Mouse (Mus musculus): ENCODE data around the gene Arl6ip5.
A peak's percentile ranks its signal among the peaks of the same experiment; 100 is the strongest.

The Arl6ip5 gene

GRCm38 (mm10) chr6:97273058-97273710 is 62.7 kb downstream of the Arl6ip5 start:
- DNase-seq (ENCODE audit: low spot score), result no peak

- DNase-seq (ENCODE audit: low spot score), result no peak
Measured at GRCm38 (mm10) chr6:97273777-97274176, 63.3 kb downstream of the Arl6ip5 start.

DNA sequence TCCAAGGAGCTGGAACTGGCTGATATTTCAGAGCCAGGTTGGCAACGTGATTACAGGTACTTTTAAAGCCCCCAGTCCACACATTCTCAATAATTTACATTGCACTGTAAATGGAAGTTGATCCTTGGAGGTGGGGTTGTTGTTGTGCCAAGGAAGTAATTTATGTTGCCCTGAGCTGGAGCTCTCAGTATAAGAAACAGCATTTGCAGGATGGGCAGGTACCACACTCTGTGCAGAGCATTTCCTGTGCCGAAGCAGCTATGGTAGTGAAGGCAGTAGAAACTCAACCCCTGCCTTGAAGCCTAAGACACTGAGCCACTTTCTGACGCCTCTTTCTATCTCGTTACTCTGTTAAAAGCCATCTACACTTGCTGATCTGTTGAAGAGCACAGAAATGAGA is 65.3 kb downstream of the Arl6ip5 start:
- no peak for DNase-seq (ENCODE audit: low spot score)

DNA sequence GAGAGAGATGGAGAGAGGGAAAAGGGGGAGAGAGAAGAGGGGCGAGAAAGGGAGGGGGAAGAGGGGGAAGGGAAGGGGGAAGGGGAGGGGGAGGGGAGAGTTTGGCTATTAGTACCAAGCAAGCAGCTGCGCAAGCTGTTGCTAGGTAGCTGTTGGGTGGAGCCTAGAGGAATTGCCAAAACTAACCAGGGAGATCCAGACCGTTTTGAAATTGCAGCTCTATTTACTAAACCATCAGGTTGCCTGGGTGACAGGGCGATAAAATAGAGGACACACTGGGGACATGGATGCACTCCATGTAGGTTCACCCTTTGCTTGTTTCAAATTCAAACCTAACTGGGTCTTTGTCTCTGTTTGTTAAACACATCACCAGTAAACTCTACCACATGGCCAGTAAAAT is 65.9 kb downstream of the Arl6ip5 start:
- DNase-seq (ENCODE audit: low spot score), result no peak

DNA sequence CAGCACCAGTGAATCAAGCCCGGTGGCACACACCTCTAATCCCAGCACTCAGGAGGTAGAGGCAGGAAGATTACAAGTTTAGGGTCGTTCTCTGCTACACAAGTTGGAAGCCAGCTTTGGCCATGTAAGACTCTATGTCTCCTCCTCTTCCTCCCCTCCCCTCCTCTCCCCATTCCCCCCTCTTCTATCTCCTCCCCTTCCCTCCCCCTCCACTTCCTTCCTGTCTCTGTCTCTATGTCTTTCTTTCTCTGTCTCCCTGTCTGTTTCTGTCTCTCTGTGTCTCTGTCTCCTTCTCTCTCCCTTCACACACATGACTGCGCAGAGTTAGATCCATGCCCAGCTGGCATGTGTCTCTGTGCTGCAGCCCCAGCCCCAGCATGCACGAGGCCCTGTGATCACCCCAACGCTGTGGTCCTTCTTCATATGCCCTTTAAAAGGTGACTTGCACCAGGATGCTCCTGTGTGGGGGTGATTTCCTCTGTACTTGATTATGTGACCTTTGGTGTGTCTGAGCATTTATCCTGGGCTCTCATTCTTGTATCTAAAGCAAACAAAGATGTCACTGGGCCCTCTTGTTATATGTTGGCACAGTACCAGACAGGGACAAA is 66.5 kb downstream of the Arl6ip5 start:
- DNase-seq (ENCODE audit: low spot score), result no peak

DNA sequence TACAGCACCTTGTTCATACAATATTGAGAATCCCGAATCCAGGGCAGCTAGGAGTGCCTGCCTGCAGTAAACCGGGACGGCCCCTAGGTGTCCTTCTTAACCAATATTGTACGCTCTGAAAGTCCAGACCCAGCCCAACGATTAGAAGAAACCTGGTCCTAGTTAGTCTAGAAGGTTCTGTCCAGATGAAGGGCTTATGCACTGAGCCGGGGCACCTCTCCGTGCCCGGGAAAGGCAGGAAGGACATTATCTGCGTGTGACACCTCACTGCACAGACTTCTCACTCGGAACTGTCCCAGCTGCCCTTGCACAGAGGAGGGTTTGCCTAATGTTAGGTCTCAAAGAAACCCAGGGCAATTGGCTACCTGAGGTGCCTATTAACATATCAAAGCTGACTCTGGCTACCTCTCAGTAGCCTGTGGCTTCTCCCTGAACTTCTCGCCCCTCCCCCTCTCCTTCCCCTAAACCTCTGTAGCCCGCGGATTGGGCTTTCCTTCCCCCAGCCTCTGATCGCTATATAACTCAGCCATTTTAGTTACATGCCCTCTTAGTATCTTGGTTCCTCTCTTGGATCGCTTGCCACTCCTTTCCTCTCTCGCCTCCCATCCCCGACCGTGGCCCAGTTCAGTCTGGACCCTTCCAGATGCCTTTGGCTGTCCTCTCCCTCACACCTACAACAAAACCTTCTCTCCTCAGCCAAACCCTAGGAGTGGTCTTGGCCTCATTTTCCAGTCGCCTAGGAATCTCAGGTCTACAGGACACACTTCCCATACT is 67.7 kb downstream of the Arl6ip5 start:
- peak; percentile 87 for DNase-seq (ENCODE audit: low spot score)

DNA sequence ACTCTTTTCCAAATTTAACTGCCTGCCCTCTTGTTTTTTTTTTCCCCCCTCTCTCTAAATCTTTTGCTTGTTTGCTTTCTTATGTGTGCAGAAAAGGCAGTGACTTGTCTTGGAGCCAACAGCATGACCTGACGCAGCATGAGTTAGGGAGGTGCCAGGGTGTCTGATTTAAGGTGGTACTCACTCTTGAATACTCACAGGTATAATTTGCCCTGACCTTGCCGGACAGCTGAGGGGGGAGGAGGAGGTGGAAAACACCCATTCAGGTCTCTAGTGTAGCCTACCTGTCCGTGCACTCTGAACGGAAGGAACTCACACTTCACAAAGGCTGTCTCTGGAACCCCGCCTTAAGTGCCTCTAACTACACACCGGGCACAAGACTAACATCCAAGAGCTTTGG is 68.4 kb downstream of the Arl6ip5 start:
- DNase-seq (ENCODE audit: low spot score), result no peak
